Mouse (Mus musculus): ENCODE results near the gene Bin2. TPM values are rescaled to one million over a fixed set of nuclear protein-coding genes. Genes with fewer than 3 reads are reported as not detected.

The Bin2 gene
- polyA plus RNA-seq (2012; rRNA removed), result 1.1 and 1.8 TPM in 2 replicates

DNA sequence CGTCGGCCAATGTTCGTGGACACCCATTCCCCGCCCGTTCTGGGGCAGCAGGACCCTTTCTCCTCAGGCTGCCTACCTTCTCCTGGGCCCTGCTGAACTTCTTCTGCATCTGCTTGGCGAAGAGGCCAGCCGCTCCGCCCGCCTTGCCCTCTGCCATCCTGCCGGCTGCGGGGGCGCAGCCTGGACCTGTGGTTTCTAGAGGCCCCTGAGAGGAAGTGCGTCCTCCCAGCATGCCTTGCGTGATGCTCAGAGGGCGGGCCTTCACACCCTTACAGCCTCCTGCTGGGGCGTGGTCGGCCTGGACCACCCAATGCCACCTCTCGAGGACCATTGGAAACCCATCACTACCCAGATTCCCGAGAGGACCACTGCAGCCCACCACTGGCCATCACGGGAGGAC lies at the start of gene Bin2:
Bin2 (minus strand) TSS at position 217 of the 400 bp plus-strand sequence.
- no peak for DNase-seq (ENCODE audit: low read depth)
- no peak for TF ChIP-seq CTCF (IDR thresholded peaks at IDR 0.05; ENCODE audit: borderline replicate concordance, extremely low read depth, insufficient read depth, insufficient read length)
- no peak for TF ChIP-seq POLR2A (IDR thresholded peaks at IDR 0.05; ENCODE audit: borderline replicate concordance, extremely low read depth, insufficient read depth, insufficient read length, poor library complexity, severe bottlenecking)

DNA sequence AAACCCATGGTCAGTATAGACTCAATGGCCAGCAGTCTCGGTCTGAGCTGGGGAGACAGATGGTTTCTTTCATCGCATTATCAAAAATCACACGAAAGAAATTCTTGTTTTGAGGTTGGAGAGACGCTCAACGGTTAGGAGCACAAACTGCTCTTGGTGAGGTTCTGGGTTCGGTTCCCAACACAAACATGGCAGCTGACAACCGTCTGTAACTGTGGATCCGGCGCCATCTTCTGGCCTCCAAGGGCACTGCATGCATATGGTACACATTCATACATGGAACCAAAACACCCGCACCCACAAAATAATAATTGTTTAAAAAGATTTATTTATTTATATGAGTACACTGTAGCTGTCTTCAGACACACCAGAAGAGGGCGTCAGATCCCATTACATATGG lies 49.2 kb upstream of the Bin2 start:
- no peak for DNase-seq (ENCODE audit: low read depth)
- TF ChIP-seq POLR2A (IDR thresholded peaks at IDR 0.05; ENCODE audit: borderline replicate concordance, extremely low read depth, insufficient read depth, insufficient read length, poor library complexity, severe bottlenecking), result no peak
- 0 out of 2 replicates have a peak, but pooled peaks have one; percentile 10 for TF ChIP-seq CTCF (IDR thresholded peaks at IDR 0.05; ENCODE audit: borderline replicate concordance, extremely low read depth, insufficient read depth, insufficient read length)

DNA sequence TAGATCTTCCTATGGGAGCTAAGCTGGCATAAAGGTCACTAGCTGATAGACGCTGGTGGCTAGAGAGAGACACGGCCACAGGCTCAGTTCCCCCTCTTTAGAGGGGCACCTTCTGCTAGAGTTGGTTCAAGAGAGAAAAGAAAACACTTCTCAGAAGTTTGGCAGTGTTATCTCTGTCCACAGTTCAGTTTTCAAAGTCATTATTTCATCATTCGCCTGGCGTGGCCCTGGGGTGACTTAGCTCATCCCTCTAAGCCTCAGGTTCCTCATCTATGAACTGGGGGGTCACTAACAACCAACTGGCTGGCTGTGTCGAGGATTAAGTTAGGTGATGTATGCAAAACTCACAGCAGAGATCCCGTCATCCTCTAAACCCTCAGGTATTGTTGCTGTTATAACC lies 48.6 kb upstream of the Bin2 start:
- TF ChIP-seq POLR2A (IDR thresholded peaks at IDR 0.05; ENCODE audit: borderline replicate concordance, extremely low read depth, insufficient read depth, insufficient read length, poor library complexity, severe bottlenecking), result no peak
- no peak for TF ChIP-seq CTCF (IDR thresholded peaks at IDR 0.05; ENCODE audit: borderline replicate concordance, extremely low read depth, insufficient read depth, insufficient read length)
- DNase-seq (ENCODE audit: low read depth), result no peak

DNA sequence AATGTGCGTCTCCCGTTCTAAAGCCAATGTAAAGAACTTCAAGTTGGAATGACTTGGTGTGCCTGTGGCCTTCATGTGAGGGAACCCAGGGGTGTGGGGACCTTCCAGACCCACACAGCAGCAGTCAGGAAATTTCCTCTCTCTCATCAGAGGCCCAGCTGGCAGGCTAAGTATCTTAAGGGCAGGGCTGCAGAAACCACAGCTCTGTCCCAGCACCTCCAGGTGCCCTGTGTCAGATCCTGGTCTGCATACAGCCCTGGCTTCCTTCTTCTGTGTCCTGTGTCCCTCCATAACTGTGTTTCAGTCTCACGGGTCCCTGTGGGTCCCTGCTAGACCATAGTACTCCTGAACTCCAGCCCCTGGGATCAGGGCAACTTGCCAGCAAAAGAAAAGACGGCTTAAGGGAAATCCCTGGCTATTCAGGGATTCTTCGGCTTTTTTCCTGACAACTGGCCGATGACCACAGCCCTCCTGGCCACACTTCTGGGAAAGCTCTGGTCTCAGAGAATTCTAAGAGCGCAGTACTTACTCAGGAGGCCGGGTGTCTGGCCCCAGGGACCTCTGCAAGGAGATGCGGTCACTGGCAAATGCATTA lies 46.1 kb upstream of the Bin2 start:
- TF ChIP-seq CTCF (IDR thresholded peaks at IDR 0.05; ENCODE audit: borderline replicate concordance, extremely low read depth, insufficient read depth, insufficient read length) (no peak), POLR2A (IDR thresholded peaks at IDR 0.05; ENCODE audit: borderline replicate concordance, extremely low read depth, insufficient read depth, insufficient read length, poor library complexity, severe bottlenecking) (no peak)
- DNase-seq (ENCODE audit: low read depth), result no peak

DNA sequence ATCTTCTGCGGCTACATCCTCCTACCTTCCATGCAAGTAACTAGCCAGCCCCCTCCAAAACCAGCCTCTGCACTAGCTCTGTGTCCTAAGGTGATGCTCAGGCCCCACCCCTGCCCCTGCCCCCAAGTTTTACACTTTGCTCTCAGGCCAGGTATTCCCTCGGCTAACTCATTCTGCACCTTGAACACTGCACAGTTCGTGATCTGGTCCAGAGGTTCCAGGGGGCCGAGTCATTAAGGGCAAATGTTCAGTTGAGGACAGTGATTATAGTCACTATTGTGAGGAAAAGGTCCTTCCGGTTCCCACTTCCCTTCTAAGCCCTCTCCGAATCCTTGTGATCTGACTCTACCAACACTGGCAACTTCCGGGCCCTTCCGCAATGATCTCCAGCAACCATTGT lies 45.1 kb upstream of the Bin2 start:
- TF ChIP-seq CTCF (IDR thresholded peaks at IDR 0.05; ENCODE audit: borderline replicate concordance, extremely low read depth, insufficient read depth, insufficient read length), result no peak
- no peak for TF ChIP-seq POLR2A (IDR thresholded peaks at IDR 0.05; ENCODE audit: borderline replicate concordance, extremely low read depth, insufficient read depth, insufficient read length, poor library complexity, severe bottlenecking)
- DNase-seq (ENCODE audit: low read depth), result no peak

DNA sequence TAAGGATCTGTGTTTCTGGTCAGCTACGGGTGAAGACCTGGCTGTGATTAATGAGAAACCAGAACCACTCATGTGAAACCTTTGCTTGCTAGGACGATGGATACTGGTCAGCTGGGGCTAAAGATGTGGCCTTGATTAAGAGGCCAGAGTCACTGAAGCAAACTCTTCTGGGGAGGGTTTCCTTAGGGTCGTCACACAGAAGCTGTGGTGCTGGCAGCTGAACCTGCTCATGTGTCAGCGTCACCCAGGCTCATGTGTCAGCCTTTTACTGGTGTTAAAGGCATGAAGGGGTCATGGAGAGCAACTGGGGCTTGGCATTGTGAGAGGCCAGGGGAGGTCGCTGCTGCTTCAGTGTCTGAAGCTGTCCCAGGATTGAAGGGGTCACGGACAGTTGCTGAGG lies 41.5 kb upstream of the Bin2 start:
- no peak for DNase-seq (ENCODE audit: low read depth)
- TF ChIP-seq POLR2A (IDR thresholded peaks at IDR 0.05; ENCODE audit: borderline replicate concordance, extremely low read depth, insufficient read depth, insufficient read length, poor library complexity, severe bottlenecking) (no peak), CTCF (IDR thresholded peaks at IDR 0.05; ENCODE audit: borderline replicate concordance, extremely low read depth, insufficient read depth, insufficient read length) (no peak)

DNA sequence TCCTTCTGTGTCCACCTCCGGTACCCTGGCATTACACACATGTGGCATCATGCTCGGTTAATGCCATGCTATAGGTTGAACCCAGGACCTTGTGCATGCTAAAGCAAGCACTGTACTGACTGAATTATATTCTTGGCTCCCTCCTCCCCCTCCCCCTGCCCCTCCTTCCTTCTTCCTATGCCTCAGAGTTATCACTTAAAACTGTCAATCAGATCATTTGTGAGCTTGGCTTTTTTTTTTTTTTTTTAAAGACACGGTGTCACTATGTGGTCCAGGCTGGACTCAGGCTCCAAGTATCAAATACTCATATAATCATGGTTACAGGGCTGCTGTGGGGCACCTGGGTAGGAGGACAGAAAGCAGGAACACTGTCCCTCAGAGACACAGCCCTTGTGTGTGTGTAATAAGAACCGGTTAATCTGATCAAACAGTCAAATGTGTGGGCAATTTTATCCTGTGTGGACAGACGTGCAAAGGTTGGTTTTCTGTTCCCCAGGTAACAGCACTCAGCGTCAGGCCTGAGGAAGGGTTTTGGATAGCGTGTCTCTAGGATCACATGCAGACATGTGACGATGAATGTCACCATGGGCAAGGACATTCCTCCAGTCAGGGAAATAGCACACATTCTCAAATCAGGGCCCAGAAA lies 39.2 kb upstream of the Bin2 start:
- no peak for DNase-seq (ENCODE audit: low read depth)
- TF ChIP-seq POLR2A (IDR thresholded peaks at IDR 0.05; ENCODE audit: borderline replicate concordance, extremely low read depth, insufficient read depth, insufficient read length, poor library complexity, severe bottlenecking) (no peak), CTCF (IDR thresholded peaks at IDR 0.05; ENCODE audit: borderline replicate concordance, extremely low read depth, insufficient read depth, insufficient read length) (no peak)

GRCm38 (mm10) chr15:100706226-100706625 lies 36.9 kb upstream of the Bin2 start:
- TF ChIP-seq POLR2A (IDR thresholded peaks at IDR 0.05; ENCODE audit: borderline replicate concordance, extremely low read depth, insufficient read depth, insufficient read length, poor library complexity, severe bottlenecking), result no peak
- TF ChIP-seq CTCF (IDR thresholded peaks at IDR 0.05; ENCODE audit: borderline replicate concordance, extremely low read depth, insufficient read depth, insufficient read length), result no peak
- no peak for DNase-seq (ENCODE audit: low read depth)

DNA sequence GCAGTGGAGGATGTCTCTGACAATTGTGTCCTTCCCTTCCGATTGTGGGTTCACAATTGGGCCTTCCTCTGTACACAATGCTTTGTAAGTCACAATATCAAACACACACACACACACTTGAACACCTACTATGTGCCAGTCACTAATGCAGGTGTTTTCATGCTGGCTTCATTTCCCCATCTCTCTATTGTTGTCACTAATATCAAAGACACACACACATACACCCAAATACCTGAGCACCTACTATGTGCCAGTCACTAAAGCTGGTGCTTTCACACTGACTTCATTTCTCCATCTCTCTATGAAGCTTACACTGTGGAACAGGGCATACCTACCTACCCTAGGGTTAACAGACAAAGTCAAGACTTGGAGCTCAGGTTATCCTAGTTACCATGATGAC lies 36.0 kb upstream of the Bin2 start:
- no peak for DNase-seq (ENCODE audit: low read depth)
- TF ChIP-seq CTCF (IDR thresholded peaks at IDR 0.05; ENCODE audit: borderline replicate concordance, extremely low read depth, insufficient read depth, insufficient read length) (no peak), POLR2A (IDR thresholded peaks at IDR 0.05; ENCODE audit: borderline replicate concordance, extremely low read depth, insufficient read depth, insufficient read length, poor library complexity, severe bottlenecking) (no peak)

DNA sequence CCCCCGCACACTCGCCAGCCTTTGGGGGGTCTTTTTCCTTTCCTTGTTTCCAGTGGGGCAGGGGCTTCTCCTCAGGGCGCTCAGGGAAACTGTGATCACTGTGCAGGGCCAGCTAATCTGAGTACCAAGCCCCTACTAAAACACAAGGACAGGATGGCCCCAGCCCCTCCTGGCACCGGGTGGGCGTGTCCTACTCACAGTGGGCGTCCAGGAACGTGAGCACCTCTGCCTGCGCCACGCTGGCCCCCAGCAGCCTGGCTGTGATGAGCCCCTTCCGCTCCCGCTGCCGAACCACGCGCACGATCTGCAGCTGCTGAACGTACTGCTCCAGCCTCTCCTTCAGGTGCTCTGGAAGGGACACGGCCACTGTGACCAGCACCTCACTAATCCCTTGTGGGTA lies 34.6 kb upstream of the Bin2 start:
- DNase-seq (ENCODE audit: low read depth), result no peak
- TF ChIP-seq POLR2A (IDR thresholded peaks at IDR 0.05; ENCODE audit: borderline replicate concordance, extremely low read depth, insufficient read depth, insufficient read length, poor library complexity, severe bottlenecking) (no peak), CTCF (IDR thresholded peaks at IDR 0.05; ENCODE audit: borderline replicate concordance, extremely low read depth, insufficient read depth, insufficient read length) (no peak)

DNA sequence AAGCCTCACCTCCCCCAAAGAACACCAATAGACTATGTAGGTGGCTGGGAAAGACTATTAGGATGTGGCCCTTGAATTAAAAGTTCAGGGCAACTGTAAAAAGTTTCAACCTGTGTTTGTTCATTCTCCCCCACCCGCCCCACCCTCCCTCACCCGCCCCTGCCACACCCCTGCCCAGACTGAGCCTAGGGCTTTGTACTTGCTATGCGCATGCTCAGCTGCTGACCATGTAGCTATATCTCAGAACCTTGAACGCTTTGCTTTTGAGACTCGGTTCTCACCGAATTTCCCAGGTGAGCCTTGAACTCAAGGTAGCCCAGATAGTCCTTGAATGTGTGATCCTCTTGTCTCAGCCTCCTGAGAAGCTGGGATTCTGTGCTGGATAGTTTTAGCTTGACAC lies 32.5 kb upstream of the Bin2 start:
- TF ChIP-seq POLR2A (IDR thresholded peaks at IDR 0.05; ENCODE audit: borderline replicate concordance, extremely low read depth, insufficient read depth, insufficient read length, poor library complexity, severe bottlenecking), result no peak
- no peak for TF ChIP-seq CTCF (IDR thresholded peaks at IDR 0.05; ENCODE audit: borderline replicate concordance, extremely low read depth, insufficient read depth, insufficient read length)
- no peak for DNase-seq (ENCODE audit: low read depth)

DNA sequence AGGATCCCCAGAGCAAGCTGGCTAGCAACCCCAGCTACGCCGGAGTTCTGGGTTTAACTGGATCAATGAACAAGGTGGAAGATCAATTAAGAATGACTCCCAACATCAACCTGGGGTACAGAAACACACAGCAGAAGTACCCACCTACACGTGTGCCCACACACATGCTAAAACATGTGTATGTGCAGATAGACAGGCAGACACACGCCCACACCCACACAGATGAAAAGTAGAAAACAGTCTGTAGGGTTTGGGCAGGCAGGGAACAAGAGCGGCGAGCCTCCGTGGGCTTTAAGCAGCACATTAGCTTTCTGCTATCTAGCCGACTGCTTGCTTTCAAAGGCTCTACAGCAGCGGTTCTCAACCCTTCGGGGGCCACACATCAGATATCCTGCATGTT lies 31.8 kb upstream of the Bin2 start:
- TF ChIP-seq CTCF (IDR thresholded peaks at IDR 0.05; ENCODE audit: borderline replicate concordance, extremely low read depth, insufficient read depth, insufficient read length) (no peak), POLR2A (IDR thresholded peaks at IDR 0.05; ENCODE audit: borderline replicate concordance, extremely low read depth, insufficient read depth, insufficient read length, poor library complexity, severe bottlenecking) (no peak)
- no peak for DNase-seq (ENCODE audit: low read depth)

All from brain, embryonic 14.5 days (tissue).